Mouse (Mus musculus): ENCODE measurements around the gene Ikzf3. TPM values are rescaled to one million over a fixed set of nuclear protein-coding genes. Genes with fewer than 3 reads are reported as not detected.

The Ikzf3 gene
- total and polyA plus RNA-seq, 2 experiments from 2014 or later: 0.20 TPM; not detected in 1

DNA sequence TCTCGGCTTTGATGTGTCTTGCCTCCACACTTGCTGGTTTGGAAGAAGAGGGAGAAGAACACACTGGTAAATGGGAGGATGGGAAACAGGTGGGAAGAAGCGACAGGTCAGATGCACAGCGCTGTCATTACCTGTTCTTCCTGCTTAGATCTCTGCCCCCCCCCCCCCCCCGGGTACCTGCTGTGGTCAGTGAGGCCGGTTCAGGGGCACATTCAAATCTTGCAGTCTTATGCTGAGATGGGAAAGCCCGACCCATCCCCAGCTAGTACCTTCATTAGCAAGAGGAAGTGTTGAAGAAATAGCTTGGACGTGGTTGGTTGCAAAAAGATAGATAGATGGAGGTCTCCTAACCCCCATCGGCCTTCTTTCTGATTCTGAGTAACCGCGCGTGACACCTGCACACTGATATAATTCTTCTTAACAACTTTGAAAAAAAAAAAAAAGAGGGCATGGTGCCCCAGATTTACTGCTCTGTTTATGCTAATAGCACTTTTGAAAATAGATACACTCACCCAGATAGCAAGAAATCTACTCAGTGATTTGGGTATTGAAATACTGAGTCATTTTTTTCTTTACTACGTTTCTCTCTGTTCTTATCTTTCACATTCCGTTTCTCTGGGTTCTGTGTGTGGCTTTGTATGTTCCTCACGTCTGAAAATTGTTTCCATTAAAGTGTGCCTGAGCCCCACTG lies 68.7 kb downstream of the Ikzf3 start:
- H3K4me3 ChIP-seq (ENCODE audit: low read length): no peak overlapping the region
- DNase-seq (ENCODE audit: low spot score) (no peak), ATAC-seq (no peak)
- H3K4me1 ChIP-seq (ENCODE audit: insufficient read depth, low read length): no peaks in the 10 kb centered on the region
- no peak for TF ChIP-seq CTCF (IDR thresholded peaks at IDR 0.05; ENCODE audit: low read depth)
- no peaks in the 10 kb centered on the region for H3K27me3 ChIP-seq (ENCODE audit: insufficient read depth, low read length)
- no peak overlapping the region for H3K4me2 ChIP-seq (ENCODE audit: low read depth, low read length)
- H3K36me3 ChIP-seq (ENCODE audit: insufficient read depth, low read length): no peaks in the 10 kb centered on the region
- no peak overlapping the region for H3K27ac ChIP-seq
- H3K9me3 ChIP-seq (ENCODE audit: low read length): no peaks in the 10 kb centered on the region
- 77% methylated on average over 14 of the region's 14 CpGs for WGBS
- H3K9ac ChIP-seq (replicated peaks; ENCODE audit: low read length): no peak overlapping the region

DNA sequence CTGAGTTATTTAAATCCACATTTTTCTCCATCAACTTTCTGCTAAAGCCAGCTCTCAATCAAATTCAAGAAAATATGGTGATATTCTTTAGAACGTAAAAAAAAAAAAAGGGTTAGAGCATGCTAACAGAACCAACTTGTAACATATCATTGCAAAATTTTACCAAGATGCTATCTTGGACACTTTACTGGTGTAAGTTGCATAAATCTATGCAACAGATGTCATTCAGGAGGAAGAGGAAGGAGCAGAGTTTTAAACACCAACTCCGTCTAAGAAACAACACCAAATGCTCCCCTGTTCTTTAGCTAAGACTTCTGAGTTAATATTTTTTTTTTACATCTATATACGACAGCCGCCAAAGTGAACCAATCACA lies 69.4 kb downstream of the Ikzf3 start:
- 90% methylated on average over 4 of the region's 4 CpGs for WGBS
- H3K4me3 ChIP-seq (ENCODE audit: low read length): no peak overlapping the region
- no peak for TF ChIP-seq CTCF (IDR thresholded peaks at IDR 0.05; ENCODE audit: low read depth)
- no peaks in the 10 kb centered on the region for H3K4me1 ChIP-seq (ENCODE audit: insufficient read depth, low read length)
- no peak overlapping the region for H3K4me2 ChIP-seq (ENCODE audit: low read depth, low read length)
- no peak overlapping the region for H3K27ac ChIP-seq
- H3K27me3 ChIP-seq (ENCODE audit: insufficient read depth, low read length): no peaks in the 10 kb centered on the region
- ATAC-seq (no peak), DNase-seq (ENCODE audit: low spot score) (no peak)
- H3K36me3 ChIP-seq (ENCODE audit: insufficient read depth, low read length): no peaks in the 10 kb centered on the region
- no peak overlapping the region for H3K9ac ChIP-seq (replicated peaks; ENCODE audit: low read length)
- H3K9me3 ChIP-seq (ENCODE audit: low read length): no peaks in the 10 kb centered on the region

DNA sequence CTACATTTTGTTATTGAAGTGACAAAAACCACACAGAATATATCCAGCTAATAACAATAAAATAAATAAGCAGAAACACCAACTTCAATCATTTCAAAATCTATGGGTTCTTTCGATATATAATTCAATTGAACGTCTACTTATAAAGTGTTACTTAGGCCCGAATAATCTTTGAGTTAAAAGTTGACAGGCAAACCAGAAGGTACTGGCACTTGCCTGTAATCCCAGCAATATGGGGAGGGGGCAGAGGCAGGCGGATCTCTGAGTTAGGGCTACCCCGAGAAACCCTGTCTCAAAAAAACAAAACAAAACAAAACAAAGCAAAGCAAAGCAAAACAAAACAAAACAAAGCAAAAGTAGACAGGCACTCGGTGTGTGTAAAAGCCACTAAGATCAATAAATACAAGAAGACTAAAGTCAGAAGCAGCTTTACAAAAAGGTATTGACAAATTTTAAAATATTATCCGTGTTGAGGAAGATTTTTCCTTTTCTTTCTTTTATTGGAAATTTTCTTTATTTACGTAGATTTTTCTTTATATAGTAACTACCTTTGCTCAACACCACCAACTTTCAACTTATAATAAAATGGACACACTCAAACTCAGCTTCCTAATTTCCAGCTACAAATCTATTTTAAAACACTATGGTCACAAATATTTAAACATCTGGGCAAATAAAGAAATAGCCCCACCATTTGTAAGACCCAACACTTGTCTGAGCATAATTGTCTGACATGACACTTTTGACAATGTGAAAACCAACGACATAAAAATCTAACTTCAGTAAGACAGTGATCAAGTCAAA lies 70.0 kb downstream of the Ikzf3 start:
- ATAC-seq (no peak), DNase-seq (ENCODE audit: low spot score) (no peak)
- no peaks in the 10 kb centered on the region for H3K4me1 ChIP-seq (ENCODE audit: insufficient read depth, low read length)
- no peak overlapping the region for H3K9ac ChIP-seq (replicated peaks; ENCODE audit: low read length)
- H3K27me3 ChIP-seq (ENCODE audit: insufficient read depth, low read length): no peaks in the 10 kb centered on the region
- no peak for TF ChIP-seq CTCF (IDR thresholded peaks at IDR 0.05; ENCODE audit: low read depth)
- no peaks in the 10 kb centered on the region for H3K9me3 ChIP-seq (ENCODE audit: low read length)
- H3K36me3 ChIP-seq (ENCODE audit: insufficient read depth, low read length): no peaks in the 10 kb centered on the region
- H3K4me2 ChIP-seq (ENCODE audit: low read depth, low read length): no peak overlapping the region
- no peak overlapping the region for H3K27ac ChIP-seq
- H3K4me3 ChIP-seq (ENCODE audit: low read length): no peak overlapping the region
- 90% methylated on average over 9 of the region's 9 CpGs for WGBS

DNA sequence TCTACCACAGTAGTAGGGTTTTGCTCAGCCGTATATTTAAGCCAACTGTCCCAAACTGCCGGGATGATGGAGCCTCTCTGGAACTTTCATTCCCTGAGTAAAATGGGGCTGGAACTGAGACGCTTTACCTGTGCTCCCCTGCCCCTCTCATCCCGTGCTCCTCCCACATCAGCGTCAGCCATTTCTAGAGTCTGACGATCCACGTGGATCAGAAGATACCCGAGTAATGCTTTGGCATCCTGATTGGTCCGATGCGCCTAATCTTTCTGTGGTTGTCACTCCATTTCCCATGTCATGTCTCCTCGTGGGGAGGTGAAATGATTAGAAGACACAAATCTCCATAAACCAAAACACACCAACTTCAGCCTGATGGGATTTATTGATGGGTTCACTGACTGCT lies 70.9 kb downstream of the Ikzf3 start:
- Histone ChIP-seq H3K27ac (no peak overlapping the region), H3K4me2 (ENCODE audit: low read depth, low read length) (no peak overlapping the region), H3K9me3 (ENCODE audit: low read length) (no peaks in the 10 kb centered on the region), H3K4me1 (ENCODE audit: insufficient read depth, low read length) (no peaks in the 10 kb centered on the region), H3K36me3 (ENCODE audit: insufficient read depth, low read length) (no peaks in the 10 kb centered on the region), H3K4me3 (ENCODE audit: low read length) (no peak overlapping the region), H3K27me3 (ENCODE audit: insufficient read depth, low read length) (no peaks in the 10 kb centered on the region), H3K9ac (replicated peaks; ENCODE audit: low read length) (no peak overlapping the region)
- DNase-seq (ENCODE audit: low spot score) (no peak), ATAC-seq (no peak)
- TF ChIP-seq CTCF (IDR thresholded peaks at IDR 0.05; ENCODE audit: low read depth): no peak
- 87% methylated on average over 11 of the region's 11 CpGs for WGBS

DNA sequence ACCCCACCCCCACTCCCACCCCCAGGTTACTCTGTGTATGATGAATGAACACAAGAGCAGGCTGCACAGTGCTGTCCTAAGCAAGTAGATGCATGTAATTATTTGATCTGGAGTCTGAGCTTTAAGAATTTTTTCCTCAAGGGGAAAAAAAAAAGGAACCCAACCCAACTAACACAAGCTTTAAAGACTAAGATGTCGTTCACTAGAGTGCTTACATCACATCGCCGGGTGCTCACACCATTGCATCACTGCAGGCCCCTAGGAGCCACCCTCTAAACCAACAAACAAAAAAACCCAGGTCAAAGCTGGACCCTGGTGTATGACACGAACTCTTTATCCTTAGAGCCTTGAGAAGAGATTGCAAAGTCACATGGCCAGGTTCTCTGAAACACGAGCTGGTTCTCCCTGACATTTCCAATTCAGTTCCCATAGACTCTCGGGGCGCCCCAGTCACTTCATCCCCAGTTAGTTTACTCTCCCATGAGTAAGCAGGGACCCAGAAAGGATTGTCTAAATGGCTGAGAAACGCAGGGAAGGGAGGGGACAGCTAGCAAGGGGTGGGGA lies 71.8 kb downstream of the Ikzf3 start:
- no peak overlapping the region for H3K4me3 ChIP-seq (ENCODE audit: low read length)
- no peak overlapping the region for H3K9ac ChIP-seq (replicated peaks; ENCODE audit: low read length)
- no peaks in the 10 kb centered on the region for H3K27me3 ChIP-seq (ENCODE audit: insufficient read depth, low read length)
- DNase-seq (ENCODE audit: low spot score) (no peak), ATAC-seq (no peak)
- no peaks in the 10 kb centered on the region for H3K36me3 ChIP-seq (ENCODE audit: insufficient read depth, low read length)
- WGBS: 61% methylated on average over 8 of the region's 8 CpGs
- no peaks in the 10 kb centered on the region for H3K4me1 ChIP-seq (ENCODE audit: insufficient read depth, low read length)
- H3K27ac ChIP-seq: no peak overlapping the region
- no peaks in the 10 kb centered on the region for H3K9me3 ChIP-seq (ENCODE audit: low read length)
- no peak for TF ChIP-seq CTCF (IDR thresholded peaks at IDR 0.05; ENCODE audit: low read depth)
- H3K4me2 ChIP-seq (ENCODE audit: low read depth, low read length): no peak overlapping the region

DNA sequence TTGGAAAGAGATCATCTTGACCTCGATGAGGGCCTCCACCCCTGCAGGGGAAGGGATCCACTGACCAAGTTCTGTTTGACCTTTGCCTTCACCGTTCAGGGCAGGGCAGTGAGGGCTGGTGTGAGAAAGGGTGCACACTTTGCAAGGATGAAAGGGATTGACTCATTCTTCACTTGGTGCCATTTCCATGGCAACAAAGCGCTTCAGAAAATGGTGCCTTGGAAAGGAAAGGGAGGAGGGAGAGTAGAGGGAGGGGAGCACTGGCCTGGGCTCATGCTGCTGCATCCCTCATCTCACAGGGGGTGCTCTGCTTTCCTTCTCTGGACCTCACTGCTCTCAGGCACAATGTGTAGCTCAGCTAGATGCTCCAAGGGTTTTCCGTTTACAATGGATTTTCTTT lies 73.1 kb downstream of the Ikzf3 start:
- ATAC-seq: no peak
- Histone ChIP-seq H3K9me3 (ENCODE audit: low read length) (no peaks in the 10 kb centered on the region), H3K27me3 (ENCODE audit: insufficient read depth, low read length) (no peaks in the 10 kb centered on the region), H3K9ac (replicated peaks; ENCODE audit: low read length) (no peak overlapping the region), H3K4me3 (ENCODE audit: low read length) (no peak overlapping the region), H3K27ac (no peak overlapping the region), H3K36me3 (ENCODE audit: insufficient read depth, low read length) (no peaks in the 10 kb centered on the region), H3K4me2 (ENCODE audit: low read depth, low read length) (no peak overlapping the region), H3K4me1 (ENCODE audit: insufficient read depth, low read length) (no peaks in the 10 kb centered on the region)
- WGBS: 30% methylated on average over 4 of the region's 4 CpGs
- DNase-seq (ENCODE audit: low spot score): no peak
- TF ChIP-seq CTCF (IDR thresholded peaks at IDR 0.05; ENCODE audit: low read depth): no peak

DNA sequence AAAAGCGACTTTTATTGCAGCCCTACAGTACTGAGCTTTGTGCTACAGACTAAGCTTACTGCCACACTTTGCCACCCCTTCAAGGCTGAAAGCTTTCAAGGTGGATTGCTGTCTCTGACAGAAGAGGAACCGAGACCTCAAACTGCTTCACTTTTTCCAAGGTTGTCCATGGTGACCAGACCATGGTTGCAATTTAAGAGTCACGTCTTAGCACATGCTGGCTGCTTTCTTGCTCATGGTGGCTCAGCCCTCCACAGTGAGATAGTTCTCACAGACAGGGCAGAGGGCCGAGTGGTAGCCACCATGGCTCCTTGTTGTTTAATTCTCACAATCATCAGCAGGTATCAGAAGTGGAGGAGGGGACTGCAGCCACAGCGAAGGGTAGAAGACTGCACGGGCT lies 75.0 kb downstream of the Ikzf3 start:
- 86% methylated on average over 6 of the region's 6 CpGs for WGBS
- TF ChIP-seq CTCF (IDR thresholded peaks at IDR 0.05; ENCODE audit: low read depth): no peak
- DNase-seq (ENCODE audit: low spot score) (no peak), ATAC-seq (no peak)
- Histone ChIP-seq H3K4me1 (ENCODE audit: insufficient read depth, low read length) (no peaks in the 10 kb centered on the region), H3K9ac (replicated peaks; ENCODE audit: low read length) (no peak overlapping the region), H3K27me3 (ENCODE audit: insufficient read depth, low read length) (no peaks in the 10 kb centered on the region), H3K36me3 (ENCODE audit: insufficient read depth, low read length) (no peaks in the 10 kb centered on the region), H3K27ac (no peak overlapping the region), H3K4me3 (ENCODE audit: low read length) (no peak overlapping the region), H3K9me3 (ENCODE audit: low read length) (no peaks in the 10 kb centered on the region), H3K4me2 (ENCODE audit: low read depth, low read length) (no peak overlapping the region)
